In genomic region chr17:35359470-35359862, GRCm38 (mm10) we compare ENCODE assay signal across 10 mouse cellular contexts. TPM values are rescaled to one million over a fixed set of nuclear protein-coding genes. Genes with fewer than 3 reads are reported as not detected.
DNase-seq lines count a peak whose midpoint lies in the region; ATAC-seq and TF ChIP-seq lines count a peak whose summit lies in the region.
"Had no signal": no experiment of that assay in that cellular context is flagged by ENCODE, and none has a peak within 500 bp of the region (broad histone marks: within the 10 kb centered on the region; RNA-seq: fewer than 3 reads in every experiment).

No protein-coding gene starts in this region.

- H3K4me3 ChIP-seq in lung, embryonic 15.5 days = peak overlapping the region; percentile 37
- H3K4me3 ChIP-seq in forebrain, embryonic 12.5 days (replicated peaks) = peak overlapping the region; percentile 35
- peak overlapping the region; percentile 40 for H3K4me3 ChIP-seq in limb, embryonic 12.5 days (replicated peaks)
- peak overlapping the region; percentile 16 for H3K4me3 ChIP-seq in olfactory bulb, adult 2 months (ENCODE audit: insufficient read depth, low read depth, low read length)

- no peak for TF ChIP-seq POLR2A in olfactory bulb, adult 2 months (IDR thresholded peaks at IDR 0.05; ENCODE audit: insufficient read depth, low read depth, low read length)

- no peaks in the 10 kb centered on the region for H3K36me3 ChIP-seq in lung, embryonic 15.5 days
- no peaks in the 10 kb centered on the region for H3K36me3 ChIP-seq in forebrain, embryonic 12.5 days (replicated peaks)
- H3K36me3 ChIP-seq in limb, embryonic 12.5 days = no peaks in the 10 kb centered on the region

- H3K9me3 ChIP-seq in lung, embryonic 15.5 days = no peaks in the 10 kb centered on the region
- H3K9me3 ChIP-seq in forebrain, embryonic 12.5 days = peaks cover 6% of the 10 kb centered on the region; the same call in 1 of the 2 replicates
- H3K9me3 ChIP-seq in limb, embryonic 12.5 days = peaks cover 12% of the 10 kb centered on the region

- 22% methylated on average over 21 of the region's 21 CpGs for WGBS in lung, embryonic 15.5 days
- 21% methylated on average over 21 of the region's 21 CpGs for WGBS in forebrain, embryonic 12.5 days
- WGBS in limb, embryonic 12.5 days = 16% methylated on average over 21 of the region's 21 CpGs
- WGBS in olfactory bulb, adult 2 months = 26% methylated on average over 21 of the region's 21 CpGs

- H3K27ac ChIP-seq in lung, embryonic 15.5 days = no peak overlapping the region
- H3K27ac ChIP-seq in forebrain, embryonic 12.5 days = no peak overlapping the region
- no peak overlapping the region for H3K27ac ChIP-seq in limb, embryonic 12.5 days
- no peak overlapping the region for H3K27ac ChIP-seq in olfactory bulb, adult 2 months (ENCODE audit: insufficient read depth, low read depth, low read length)

- peaks cover 8% of the 10 kb centered on the region; the same call in 1 of the 2 replicates for H3K4me1 ChIP-seq in lung, embryonic 15.5 days
- H3K4me1 ChIP-seq in forebrain, embryonic 12.5 days = peaks cover 8% of the 10 kb centered on the region
- peaks cover 9% of the 10 kb centered on the region for H3K4me1 ChIP-seq in limb, embryonic 12.5 days (replicated peaks)
- H3K4me1 ChIP-seq in olfactory bulb, adult 2 months (ENCODE audit: control insufficient read depth, insufficient read depth, low read length) = peaks cover 7% of the 10 kb centered on the region

- DNase-seq in lung, postnatal 25 days (ENCODE audit: low spot score) = no peak
- DNase-seq in adrenal gland, adult (ENCODE audit: inconsistent age in 2 of 2, low spot score in 1 of 2) = no peak
- no peak for DNase-seq in left cerebral cortex, adult 8-10 months (ENCODE audit: low spot score in 2 of 2)
- DNase-seq: adrenal gland, postnatal 25 days had no signal

- ATAC-seq in lung, embryonic 15.5 days (ENCODE audit: borderline replicate concordance, extremely low read depth, low FRiP score, low TSS enrichment) = 0 out of 2 replicates have a peak, but pooled peaks have one; percentile 3
- no peak for ATAC-seq in forebrain, embryonic 12.5 days (ENCODE audit: low FRiP score)
- ATAC-seq in limb, embryonic 12.5 days (ENCODE audit: insufficient number of reproducible peaks, insufficient read depth, low FRiP score, low TSS enrichment, low read depth) = peak; percentile 47; the same call in 1 of the 2 replicates
- ATAC-seq in erythroid progenitor cell, adult 5-6 weeks (replicated peaks; ENCODE audit: low FRiP score, poor library complexity, severe bottlenecking) = no peak

- H3K9ac ChIP-seq in lung, embryonic 15.5 days = peak overlapping the region; percentile 4; the same call in 1 of the 2 replicates
- H3K9ac ChIP-seq in forebrain, embryonic 12.5 days = 0 out of 2 replicates have a peak overlapping the region, but pooled peaks have one; percentile 14
- peak overlapping the region; percentile 42; the same call in 1 of the 2 replicates for H3K9ac ChIP-seq in limb, embryonic 12.5 days (replicated peaks)

- no peak for TF ChIP-seq CTCF in olfactory bulb, adult 2 months (IDR thresholded peaks at IDR 0.05; ENCODE audit: insufficient read depth, low read depth, low read length)

- peak overlapping the region; percentile 67 for H3K4me2 ChIP-seq in lung, embryonic 15.5 days
- peak overlapping the region; percentile 59 for H3K4me2 ChIP-seq in forebrain, embryonic 12.5 days
- H3K4me2 ChIP-seq in limb, embryonic 12.5 days = peak overlapping the region; percentile 75

- H3K27me3 ChIP-seq in lung, embryonic 15.5 days = peaks cover 5% of the 10 kb centered on the region; the same call in 1 of the 2 replicates
- peaks cover 28% of the 10 kb centered on the region for H3K27me3 ChIP-seq in forebrain, embryonic 12.5 days
- peaks cover 35% of the 10 kb centered on the region for H3K27me3 ChIP-seq in limb, embryonic 12.5 days

RNA-seq across cellular contexts. Expression of gene H2-Q2, which starts 17.4 kb away (rescaled TPM):
- 6.6 and 7.1 TPM in 2 replicates for polyA plus RNA-seq in lung, embryonic 15.5 days (2015; fragmentation: Nextera tagmentation; extraction: Ambion mirVana)
- not detected in 2 replicates for polyA plus RNA-seq in forebrain, embryonic 12.5 days (2016; fragmentation: Nextera tagmentation; extraction: Ambion mirVana)
- polyA plus RNA-seq in limb, embryonic 12.5 days (2016; fragmentation: Nextera tagmentation; extraction: Ambion mirVana) = 0.45 and 0.88 TPM in 2 replicates
- not detected in 2 replicates for polyA plus RNA-seq in olfactory bulb, adult 2 months (2012; ENCODE audit: insufficient read depth, insufficient read length, low replicate concordance, missing spikeins)
- 1 to 10 TPM in 2 of 4 experiments, under 1 TPM in 2; 0.34 to 1.3 (median 0.94) TPM for total RNA-seq in left cerebral cortex, adult 8-10 months (2022)
- total RNA-seq in erythroid progenitor cell, adult 5-6 weeks (2015; ENCODE audit: low replicate concordance) = not detected in 2 replicates
- total RNA-seq in erythroid progenitor cell, adult 5-6 weeks (2017; ENCODE audit: low replicate concordance) = not detected in 2 replicates
- total RNA-seq: hematopoietic stem cell, adult 5-6 weeks had no signal

RNA-seq across cellular contexts. Expression of gene H2-Q4, which starts 20.0 kb away (rescaled TPM):
- 6.3 and 7.6 TPM in 2 replicates for polyA plus RNA-seq in lung, embryonic 15.5 days (2015; fragmentation: Nextera tagmentation; extraction: Ambion mirVana)
- polyA plus RNA-seq in forebrain, embryonic 12.5 days (2016; fragmentation: Nextera tagmentation; extraction: Ambion mirVana) = 1.3 and 1.6 TPM in 2 replicates
- polyA plus RNA-seq in limb, embryonic 12.5 days (2016; fragmentation: Nextera tagmentation; extraction: Ambion mirVana) = 5.0 and 6.0 TPM in 2 replicates
- polyA plus RNA-seq in olfactory bulb, adult 2 months (2012; ENCODE audit: insufficient read depth, insufficient read length, low replicate concordance, missing spikeins) = not detected in 2 replicates
- 1 to 10 TPM; 2.5 to 7.0 (median 4.7) TPM for total RNA-seq in left cerebral cortex, adult 8-10 months (2022)
- 20.2 and 22.6 TPM in 2 replicates for total RNA-seq in erythroid progenitor cell, adult 5-6 weeks (2015; ENCODE audit: low replicate concordance)
- total RNA-seq in erythroid progenitor cell, adult 5-6 weeks (2017; ENCODE audit: low replicate concordance) = 24.5 and 26.8 TPM in 2 replicates

RNA-seq across cellular contexts. Expression of gene H2-Q1, which starts 39.3 kb away (rescaled TPM):
- 0.20 and 0.24 TPM in 2 replicates for polyA plus RNA-seq in lung, embryonic 15.5 days (2015; fragmentation: Nextera tagmentation; extraction: Ambion mirVana)
- polyA plus RNA-seq in forebrain, embryonic 12.5 days (2016; fragmentation: Nextera tagmentation; extraction: Ambion mirVana) = not detected in 2 replicates
- 0.13 TPM in 1 of 2 replicates, not detected in the other for polyA plus RNA-seq in limb, embryonic 12.5 days (2016; fragmentation: Nextera tagmentation; extraction: Ambion mirVana)
- polyA plus RNA-seq in olfactory bulb, adult 2 months (2012; ENCODE audit: insufficient read depth, insufficient read length, low replicate concordance, missing spikeins) = not detected in 2 replicates
- total RNA-seq in left cerebral cortex, adult 8-10 months (2022) = 1 to 10 TPM in 3 of 4 experiments, under 1 TPM in 1; 0.67 to 2.3 (median 1.4) TPM
- not detected in 2 replicates for total RNA-seq in erythroid progenitor cell, adult 5-6 weeks (2015; ENCODE audit: low replicate concordance)
- total RNA-seq in erythroid progenitor cell, adult 5-6 weeks (2017; ENCODE audit: low replicate concordance) = not detected in 2 replicates

Comparison
In these comparisons a context has a peak if more than half of its experiments do, and no peak if none do; other contexts are left out.
1. ATAC-seq: peak in lung, embryonic 15.5 days (single experiment) and limb, embryonic 12.5 days (single experiment); none in forebrain, embryonic 12.5 days (single experiment) and erythroid progenitor cell, adult 5-6 weeks (single experiment).
2. Peak in every context shown above with its lines, with median percentiles within 50 percentile points of each other: H3K4me2 ChIP-seq, H3K4me3 ChIP-seq and H3K9ac ChIP-seq.